Mouse (Mus musculus): Measurements from ENCODE around the gene Rbm6.

- no peak for TF ChIP-seq CTCF (conservative IDR thresholded peaks at IDR 0.05; ENCODE audit: insufficient read depth, insufficient read length, low read depth, low read length)
- TF ChIP-seq POLR2A (IDR thresholded peaks at IDR 0.05; ENCODE audit: low read depth, low read length), result no peak
These were observed 138.5 kb downstream of the Rbm6 start for GRCm38 (mm10) chr9:107734567-107734971.

Measured in kidney, adult 2 months (tissue).